Mouse (Mus musculus) right cerebral cortex, postnatal 25 days (tissue): ENCODE measurements around the gene AL607142.1.

ENCODE experiments used
- DNase-seq: peaks from one replicate; pipeline ENCODE4 v3.0.0; 2022

AL607142.1 gene

DNA sequence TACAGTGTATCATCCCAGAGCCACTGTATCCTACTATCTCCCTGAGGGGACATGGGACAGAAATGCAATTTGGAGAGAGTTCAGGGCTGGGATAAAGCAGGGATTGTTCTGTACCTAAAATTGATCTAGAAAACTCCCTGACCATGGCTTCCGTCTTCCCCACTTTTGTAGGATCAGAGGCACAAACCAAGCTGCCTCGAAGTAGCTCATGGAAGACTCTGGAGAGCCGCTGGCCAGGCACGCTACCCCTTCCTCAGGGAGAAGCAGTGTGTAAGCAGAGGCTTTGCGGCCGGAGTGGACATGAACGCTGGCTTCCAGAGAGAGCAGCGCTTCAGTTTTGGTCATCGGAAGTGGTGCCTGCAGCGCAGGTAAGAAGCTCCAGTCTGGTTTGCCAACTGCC, at the start of gene AL607142.1:
TSS of gene AL607142.1 (plus strand) at position 301 of the 400 bp plus-strand sequence.
- DNase-seq = no peak

- no peak for DNase-seq
Observed at GRCm38 (mm10) chr4:120018426-120018825, 46.4 kb upstream of the AL607142.1 start.

DNA sequence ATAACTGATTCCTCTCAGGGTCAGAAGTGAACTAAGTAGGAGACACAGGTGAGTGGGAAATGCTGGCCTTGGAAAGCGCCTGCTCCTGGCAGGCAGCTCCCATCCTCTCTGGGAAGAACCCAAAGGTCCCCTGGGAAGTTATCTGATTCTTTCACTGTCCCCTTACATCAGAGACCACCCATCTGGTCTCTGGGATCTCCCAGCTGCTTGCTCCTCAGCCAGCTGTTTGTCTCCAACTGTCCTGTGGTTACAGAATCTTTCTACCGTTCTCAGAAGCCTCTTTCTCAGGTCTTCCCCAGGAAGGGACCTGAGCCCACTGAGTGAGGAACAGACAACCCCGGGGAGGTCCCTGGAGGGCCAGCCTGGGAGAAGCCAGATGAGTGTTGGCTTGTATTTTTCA, 42.4 kb upstream of the AL607142.1 start:
- no peak for DNase-seq

GRCm38 (mm10) chr4:120023221-120023840, 41.5 kb upstream of the AL607142.1 start:
- no peak for DNase-seq

- peak; percentile 81 for DNase-seq
Observed at GRCm38 (mm10) chr4:120024071-120024470, 40.7 kb upstream of the AL607142.1 start.

GRCm38 (mm10) chr4:120027671-120028070, 37.1 kb upstream of the AL607142.1 start:
- no peak for DNase-seq

GRCm38 (mm10) chr4:120029937-120030336, 34.9 kb upstream of the AL607142.1 start:
- DNase-seq = no peak

GRCm38 (mm10) chr4:120032320-120032983, 32.3 kb upstream of the AL607142.1 start:
- peak; percentile 79 for DNase-seq

GRCm38 (mm10) chr4:120032984-120033355, 31.8 kb upstream of the AL607142.1 start:
- no peak for DNase-seq

DNA sequence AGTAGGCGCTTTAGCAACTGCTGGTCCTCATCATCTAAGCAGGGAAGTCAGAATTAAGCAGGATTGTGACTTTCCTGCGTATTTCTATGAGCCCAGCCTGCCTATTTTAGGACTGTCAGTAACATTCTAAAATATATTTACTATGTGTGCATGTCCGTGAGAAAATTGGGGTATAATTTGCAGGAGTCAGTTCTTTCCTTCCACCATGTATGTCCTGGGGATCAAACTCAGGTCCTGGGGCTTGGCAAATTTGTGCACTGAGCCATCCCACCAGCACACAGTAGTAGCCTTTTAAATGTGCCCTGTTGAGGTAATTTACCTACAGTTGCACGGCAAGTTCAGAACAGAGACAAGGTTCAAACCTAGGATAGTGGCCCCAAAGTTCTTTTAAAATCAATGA, 28.5 kb upstream of the AL607142.1 start:
- no peak for DNase-seq

DNA sequence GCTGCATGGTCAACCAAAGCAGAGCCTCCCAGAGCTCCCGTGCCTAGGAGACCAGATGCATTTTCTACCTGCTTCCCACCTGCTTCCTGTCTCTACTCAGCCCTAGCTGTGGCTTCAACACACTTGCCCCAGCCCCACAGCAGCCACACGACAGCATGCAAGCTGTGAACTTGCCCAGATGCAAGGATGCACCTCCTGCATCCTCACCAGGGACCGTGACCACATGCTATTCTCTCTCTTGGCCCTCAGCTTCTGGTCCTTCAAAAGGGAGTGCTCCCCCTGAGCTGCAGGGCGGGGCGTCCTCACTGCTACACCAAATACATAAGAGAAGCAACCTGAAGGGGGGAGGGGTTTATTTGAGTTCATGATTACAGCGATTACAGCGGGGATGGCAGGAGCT, 27.8 kb upstream of the AL607142.1 start:
- DNase-seq = no peak

DNA sequence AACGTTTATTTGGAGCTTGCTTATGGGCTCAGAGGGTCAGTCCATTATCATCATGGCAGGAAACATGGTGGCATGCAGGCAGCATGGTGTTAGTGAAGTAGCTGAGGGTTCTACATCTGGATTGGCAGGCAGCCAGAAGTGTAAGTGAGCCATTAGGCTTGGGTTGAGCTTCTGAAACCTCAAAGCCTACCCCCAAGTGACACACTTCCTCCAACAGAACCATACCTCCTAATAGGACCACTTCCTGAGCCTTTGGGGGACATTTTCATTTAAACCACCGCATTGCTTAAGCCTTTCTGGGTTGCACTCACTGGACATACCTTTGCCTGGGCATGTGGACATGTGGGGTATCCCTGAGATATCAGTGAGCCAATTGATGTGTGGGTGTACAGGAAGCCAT, 23.3 kb upstream of the AL607142.1 start:
- DNase-seq = no peak

GRCm38 (mm10) chr4:120042480-120042879, 22.3 kb upstream of the AL607142.1 start:
- DNase-seq = no peak

DNA sequence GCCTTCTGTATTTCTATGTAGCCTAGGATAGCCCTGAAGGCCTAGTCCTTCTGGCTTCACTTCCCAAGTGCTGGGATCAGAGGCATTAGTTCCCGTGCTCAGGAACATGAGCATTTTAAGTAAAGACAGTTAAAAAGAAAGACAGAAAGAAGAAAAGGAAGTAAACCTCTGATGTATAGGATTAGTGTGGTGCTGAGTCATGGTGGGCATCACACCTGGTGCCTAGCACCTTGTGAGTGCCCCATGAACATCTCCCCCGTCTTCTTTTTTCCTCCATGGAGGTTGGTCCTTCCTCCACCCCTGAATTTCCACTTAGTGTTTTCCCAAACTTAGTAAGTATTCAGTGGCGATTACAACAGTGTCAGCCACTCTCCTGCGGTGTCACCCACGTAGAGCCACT, 20.2 kb upstream of the AL607142.1 start:
- DNase-seq = no peak

- peak; percentile 82 for DNase-seq
Observed at GRCm38 (mm10) chr4:120045131-120045537, 19.7 kb upstream of the AL607142.1 start.

DNA sequence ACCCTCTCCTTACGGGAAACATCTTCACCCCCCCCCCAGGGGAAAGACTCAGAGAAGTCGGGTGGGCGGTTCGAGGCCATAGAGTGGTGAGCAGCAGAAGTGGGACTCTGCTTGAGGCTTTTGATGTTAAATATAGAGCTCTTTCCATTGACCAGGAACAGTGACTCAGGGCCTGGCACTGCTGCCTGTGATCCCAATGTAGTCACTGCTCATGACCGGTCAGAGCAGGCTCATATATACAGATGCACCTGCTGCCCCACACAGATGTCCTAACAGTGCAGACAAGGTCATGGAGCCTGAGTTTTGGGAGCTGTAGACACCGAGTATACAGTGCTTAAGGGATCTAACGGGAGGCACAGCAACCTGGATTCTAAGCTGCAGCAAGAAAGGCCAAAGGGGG, 18.9 kb upstream of the AL607142.1 start:
- no peak for DNase-seq

- DNase-seq = peak; percentile 67
Observed at GRCm38 (mm10) chr4:120047060-120047459, 17.7 kb upstream of the AL607142.1 start.

- no peak for DNase-seq
Observed at GRCm38 (mm10) chr4:120048274-120048673, 16.5 kb upstream of the AL607142.1 start.

DNA sequence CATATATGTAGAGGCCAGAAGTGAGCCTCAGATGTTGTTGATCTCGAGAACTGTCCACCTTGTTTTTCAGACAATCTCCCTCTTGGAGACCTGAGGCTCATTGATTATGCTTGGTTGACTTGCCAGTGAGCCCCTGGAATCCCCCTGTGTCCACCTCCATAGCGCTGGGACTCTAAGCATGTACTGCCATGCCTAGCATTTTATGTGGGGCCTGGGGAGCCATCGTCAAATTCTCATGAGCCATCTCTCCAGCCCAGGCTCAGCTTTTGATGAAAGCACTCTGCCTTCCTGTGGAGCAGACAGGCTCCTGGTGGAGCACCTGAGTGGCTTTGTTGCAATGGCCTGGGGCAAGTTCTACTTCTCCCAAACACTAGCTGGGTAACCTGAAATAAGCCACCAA, 14.9 kb upstream of the AL607142.1 start:
- DNase-seq = no peak

DNA sequence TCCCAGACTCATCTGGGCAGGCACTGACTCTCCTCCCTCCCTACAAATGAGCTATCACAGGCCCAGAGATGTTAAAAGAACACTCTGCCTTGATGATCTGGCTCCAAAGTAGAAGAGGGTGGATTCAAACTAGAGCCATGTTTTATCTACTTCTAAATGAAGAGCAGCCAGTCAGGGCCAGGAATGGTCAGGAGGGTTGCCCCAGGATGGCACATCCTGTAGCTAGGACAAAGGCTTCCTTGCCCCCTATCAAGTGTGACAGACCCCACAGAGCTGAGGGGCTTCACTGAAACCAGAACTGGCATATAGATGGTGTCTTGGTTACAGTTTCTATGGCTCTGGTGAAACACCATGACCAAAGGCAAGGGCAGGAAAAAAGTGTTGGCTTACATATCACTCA, 12.3 kb upstream of the AL607142.1 start:
- DNase-seq = no peak

DNA sequence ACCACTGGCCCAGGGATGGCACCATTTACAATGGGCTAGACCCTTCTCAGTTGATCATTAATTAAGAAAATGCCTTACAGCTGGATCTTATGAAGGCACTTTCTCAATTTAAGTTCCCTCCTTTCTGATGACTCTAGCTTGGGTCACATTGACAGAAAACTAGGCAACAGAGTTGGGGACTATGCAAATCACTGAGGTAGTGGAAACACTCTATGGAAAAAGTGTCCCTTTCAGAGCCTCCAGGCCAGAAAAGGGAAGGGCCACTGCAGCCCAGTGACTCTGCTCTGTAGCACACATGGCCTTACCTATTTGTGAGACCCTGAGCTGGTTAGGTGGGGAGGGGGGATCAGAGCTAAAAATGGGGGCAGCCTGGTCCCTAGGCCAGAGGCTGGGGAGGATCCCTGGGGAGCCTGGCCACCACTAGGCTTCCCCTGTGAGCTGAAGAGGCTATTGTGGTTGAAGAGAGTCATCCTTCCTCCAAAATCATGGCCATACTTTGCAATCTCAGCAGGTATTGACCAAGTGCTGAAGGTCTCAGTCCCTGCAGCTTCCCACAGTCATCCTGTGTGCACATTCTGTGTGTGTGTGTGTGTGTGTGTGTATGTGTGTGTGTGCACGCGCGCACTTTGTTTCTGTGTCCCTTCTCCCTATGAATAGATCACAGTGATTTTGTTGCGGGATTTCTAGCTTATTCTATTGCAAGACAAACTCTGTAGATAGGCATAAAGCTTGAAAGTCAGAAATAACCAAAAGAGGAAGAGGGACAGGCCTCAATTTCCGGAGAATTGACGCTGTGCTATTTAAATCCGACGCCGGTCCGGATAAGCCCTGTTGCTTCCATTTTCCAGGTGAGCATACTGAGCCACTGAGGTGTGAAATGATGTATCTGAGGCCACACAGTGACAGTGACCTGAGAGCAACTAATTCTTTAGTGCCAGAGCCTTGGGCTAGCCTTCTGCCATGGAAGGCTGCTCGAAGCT, 11.5 kb upstream of the AL607142.1 start:
- DNase-seq = no peak

DNA sequence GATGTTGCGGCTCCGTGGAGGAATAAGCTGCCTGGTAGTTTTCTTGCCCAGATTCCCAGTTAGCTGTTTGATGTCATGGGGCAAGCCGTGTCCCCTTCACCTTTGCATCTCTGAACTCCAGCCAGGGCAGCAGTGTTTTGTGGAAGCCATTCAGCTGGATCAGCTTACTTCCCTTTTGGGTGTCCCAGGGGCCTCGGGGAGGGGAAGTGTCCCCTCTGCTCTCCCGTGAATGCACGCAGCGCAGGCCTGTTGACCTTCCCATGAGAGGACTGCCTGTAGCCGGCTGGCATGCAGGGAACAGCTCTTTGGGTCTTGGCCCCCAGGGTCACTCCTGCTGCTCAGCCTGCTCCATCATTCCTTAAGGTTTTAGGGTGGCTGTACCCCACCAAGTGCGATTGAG, 10.7 kb upstream of the AL607142.1 start:
- no peak for DNase-seq

GRCm38 (mm10) chr4:120056451-120056850, 8.3 kb upstream of the AL607142.1 start:
- no peak for DNase-seq

DNA sequence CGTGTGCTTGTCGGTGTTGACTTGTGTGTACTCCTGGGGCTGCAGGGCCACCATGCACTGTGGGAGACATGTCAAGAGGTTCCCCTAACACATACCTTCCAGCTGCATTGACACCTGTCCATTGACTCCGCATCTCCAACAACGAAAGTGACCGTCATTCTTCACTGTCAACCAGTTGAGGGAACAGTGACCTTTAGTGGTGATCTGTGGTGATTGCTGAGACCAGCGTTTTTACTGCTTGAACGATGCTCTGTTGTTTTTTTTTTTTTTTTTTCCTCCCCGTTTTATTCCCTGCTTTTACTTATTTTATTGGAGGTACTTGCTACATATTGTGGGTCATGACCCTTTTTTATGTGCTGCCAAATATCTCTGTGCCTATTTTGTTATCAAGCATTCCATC, 7.3 kb upstream of the AL607142.1 start:
- DNase-seq = no peak
